8 mouse cellular contexts compared by ENCODE assay signal in genomic region chr10:81642648-81643448, GRCm38 (mm10). TPM values are rescaled to one million over a fixed set of nuclear protein-coding genes. Genes with fewer than 3 reads are reported as not detected.
DNase-seq lines count a peak whose midpoint lies in the region; ATAC-seq lines count a peak whose summit lies in the region.

No protein-coding gene starts in this region.

- no peaks in the 10 kb centered on the region for H3K36me3 ChIP-seq in lung, embryonic 16.5 days (ENCODE audit: control insufficient read depth, insufficient read depth, low read length)
- no peaks in the 10 kb centered on the region for H3K36me3 ChIP-seq in embryonic facial prominence, embryonic 12.5 days
- H3K36me3 ChIP-seq in hindbrain, embryonic 15.5 days: no peaks in the 10 kb centered on the region
- H3K36me3 ChIP-seq in midbrain, embryonic 15.5 days (replicated peaks): no peaks in the 10 kb centered on the region

- no peaks in the 10 kb centered on the region for H3K27me3 ChIP-seq in lung, embryonic 16.5 days (ENCODE audit: control insufficient read depth, insufficient read depth, low read depth, low read length)
- no peaks in the 10 kb centered on the region for H3K27me3 ChIP-seq in embryonic facial prominence, embryonic 12.5 days
- 0 out of 2 replicates have a peak, but pooled peaks cover 3% of the 10 kb centered on the region for H3K27me3 ChIP-seq in hindbrain, embryonic 15.5 days
- 0 out of 2 replicates have a peak, but pooled peaks cover 6% of the 10 kb centered on the region for H3K27me3 ChIP-seq in midbrain, embryonic 15.5 days (replicated peaks)

- no peaks in the 10 kb centered on the region for H3K9me3 ChIP-seq in lung, embryonic 16.5 days (ENCODE audit: control insufficient read depth, low read length)
- H3K9me3 ChIP-seq in embryonic facial prominence, embryonic 12.5 days: no peaks in the 10 kb centered on the region
- no peaks in the 10 kb centered on the region for H3K9me3 ChIP-seq in hindbrain, embryonic 15.5 days
- H3K9me3 ChIP-seq in midbrain, embryonic 15.5 days: no peaks in the 10 kb centered on the region

- ATAC-seq in lung, embryonic 16.5 days (ENCODE audit: low read depth): no peak
- no peak; the same call in 1 of the 2 replicates for ATAC-seq in embryonic facial prominence, embryonic 12.5 days (ENCODE audit: insufficient number of reproducible peaks, insufficient read depth, low FRiP score, low TSS enrichment)
- peak; percentile 0; the same call in 1 of the 2 replicates for ATAC-seq in hindbrain, embryonic 15.5 days (ENCODE audit: low FRiP score, low read depth)
- ATAC-seq in midbrain, embryonic 15.5 days (replicated peaks): peak; percentile 19; the same call in 1 of the 2 replicates

- peak overlapping the region; percentile 92 for H3K4me2 ChIP-seq in lung, embryonic 16.5 days (ENCODE audit: low read depth, low read length)
- peak overlapping the region; percentile 89 for H3K4me2 ChIP-seq in embryonic facial prominence, embryonic 12.5 days (replicated peaks)
- H3K4me2 ChIP-seq in hindbrain, embryonic 15.5 days: peak overlapping the region; percentile 91
- peak overlapping the region; percentile 84 for H3K4me2 ChIP-seq in midbrain, embryonic 15.5 days

- peak overlapping the region; percentile 85 for H3K4me3 ChIP-seq in lung, embryonic 16.5 days (ENCODE audit: low read length)
- H3K4me3 ChIP-seq in embryonic facial prominence, embryonic 12.5 days: peak overlapping the region; percentile 75
- H3K4me3 ChIP-seq in hindbrain, embryonic 15.5 days: peak overlapping the region; percentile 76
- H3K4me3 ChIP-seq in midbrain, embryonic 15.5 days: peak overlapping the region; percentile 72

- DNase-seq in lung, postnatal 25 days (ENCODE audit: low spot score): no peak
- no peak for DNase-seq in urinary bladder, adult 2 months (ENCODE audit: low spot score)
- DNase-seq in cerebellum, postnatal 14 days: no peak
- DNase-seq in left cerebral cortex, adult 9 months (ENCODE audit: low spot score in 2 of 2): no peak

- peak overlapping the region; percentile 97 for H3K9ac ChIP-seq in lung, embryonic 16.5 days (ENCODE audit: low read length)
- H3K9ac ChIP-seq in embryonic facial prominence, embryonic 12.5 days: peak overlapping the region; percentile 94
- peak overlapping the region; percentile 90 for H3K9ac ChIP-seq in hindbrain, embryonic 15.5 days
- H3K9ac ChIP-seq in midbrain, embryonic 15.5 days: peak overlapping the region; percentile 96

- H3K4me1 ChIP-seq in lung, embryonic 16.5 days (replicated peaks; ENCODE audit: control insufficient read depth, insufficient read depth, low read length): peaks cover 12% of the 10 kb centered on the region
- peaks cover 12% of the 10 kb centered on the region for H3K4me1 ChIP-seq in embryonic facial prominence, embryonic 12.5 days
- peaks cover 30% of the 10 kb centered on the region for H3K4me1 ChIP-seq in hindbrain, embryonic 15.5 days (replicated peaks)
- peaks cover 24% of the 10 kb centered on the region for H3K4me1 ChIP-seq in midbrain, embryonic 15.5 days

- 16% methylated on average over 24 of the region's 24 CpGs for WGBS in lung, embryonic 16.5 days
- WGBS in embryonic facial prominence, embryonic 12.5 days: 18% methylated on average over 24 of the region's 24 CpGs
- WGBS in hindbrain, embryonic 15.5 days: 19% methylated on average over 24 of the region's 24 CpGs
- 21% methylated on average over 24 of the region's 24 CpGs for WGBS in midbrain, embryonic 15.5 days

- H3K27ac ChIP-seq in lung, embryonic 16.5 days (ENCODE audit: low read length): peak overlapping the region; percentile 96
- H3K27ac ChIP-seq in embryonic facial prominence, embryonic 12.5 days: peak overlapping the region; percentile 94
- H3K27ac ChIP-seq in hindbrain, embryonic 15.5 days (replicated peaks): peak overlapping the region; percentile 95
- H3K27ac ChIP-seq in midbrain, embryonic 15.5 days: peak overlapping the region; percentile 96

RNA-seq across cellular contexts. Expression of gene Gm10778, which starts 6.0 kb away (rescaled TPM):
- polyA plus RNA-seq in lung, embryonic 16.5 days (2015; fragmentation: Nextera tagmentation; extraction: Ambion mirVana): 4.8 and 5.0 TPM in 2 replicates
- 6.1 and 6.3 TPM in 2 replicates for polyA plus RNA-seq in embryonic facial prominence, embryonic 12.5 days (2016; fragmentation: Nextera tagmentation; extraction: Ambion mirVana)
- polyA plus RNA-seq in hindbrain, embryonic 15.5 days (2015; fragmentation: Nextera tagmentation; extraction: Ambion mirVana): 5.4 and 6.5 TPM in 2 replicates
- 6.6 and 6.9 TPM in 2 replicates for polyA plus RNA-seq in midbrain, embryonic 15.5 days (2015; fragmentation: Nextera tagmentation; extraction: Ambion mirVana)
- 3.0 and 3.1 TPM in 2 replicates for polyA plus RNA-seq in urinary bladder, adult 2 months (2012; rRNA removed)

RNA-seq across cellular contexts. Expression of gene Ankrd24, which starts 14.5 kb away (rescaled TPM):
- 8.5 and 9.2 TPM in 2 replicates for polyA plus RNA-seq in lung, embryonic 16.5 days (2015; fragmentation: Nextera tagmentation; extraction: Ambion mirVana)
- polyA plus RNA-seq in embryonic facial prominence, embryonic 12.5 days (2016; fragmentation: Nextera tagmentation; extraction: Ambion mirVana): 12.2 and 13.5 TPM in 2 replicates
- polyA plus RNA-seq in hindbrain, embryonic 15.5 days (2015; fragmentation: Nextera tagmentation; extraction: Ambion mirVana): 19.4 and 23.6 TPM in 2 replicates
- 19.1 and 20.2 TPM in 2 replicates for polyA plus RNA-seq in midbrain, embryonic 15.5 days (2015; fragmentation: Nextera tagmentation; extraction: Ambion mirVana)
- polyA plus RNA-seq in urinary bladder, adult 2 months (2012; rRNA removed): 31.0 and 37.3 TPM in 2 replicates

RNA-seq across cellular contexts. Expression of gene Sirt6, which starts 15.3 kb away (rescaled TPM):
- 38.0 and 40.0 TPM in 2 replicates for polyA plus RNA-seq in lung, embryonic 16.5 days (2015; fragmentation: Nextera tagmentation; extraction: Ambion mirVana)
- 55.1 and 55.5 TPM in 2 replicates for polyA plus RNA-seq in embryonic facial prominence, embryonic 12.5 days (2016; fragmentation: Nextera tagmentation; extraction: Ambion mirVana)
- 49.0 and 49.1 TPM in 2 replicates for polyA plus RNA-seq in hindbrain, embryonic 15.5 days (2015; fragmentation: Nextera tagmentation; extraction: Ambion mirVana)
- polyA plus RNA-seq in midbrain, embryonic 15.5 days (2015; fragmentation: Nextera tagmentation; extraction: Ambion mirVana): 60.1 and 60.4 TPM in 2 replicates
- polyA plus RNA-seq in urinary bladder, adult 2 months (2012; rRNA removed): 21.3 and 21.5 TPM in 2 replicates

RNA-seq across cellular contexts. Expression of gene BC025920, which starts 36.8 kb away (rescaled TPM):
- 0.24 and 0.98 TPM in 2 replicates for polyA plus RNA-seq in lung, embryonic 16.5 days (2015; fragmentation: Nextera tagmentation; extraction: Ambion mirVana)
- 1.6 and 1.7 TPM in 2 replicates for polyA plus RNA-seq in embryonic facial prominence, embryonic 12.5 days (2016; fragmentation: Nextera tagmentation; extraction: Ambion mirVana)
- 1.7 and 2.1 TPM in 2 replicates for polyA plus RNA-seq in hindbrain, embryonic 15.5 days (2015; fragmentation: Nextera tagmentation; extraction: Ambion mirVana)
- 1.8 and 2.0 TPM in 2 replicates for polyA plus RNA-seq in midbrain, embryonic 15.5 days (2015; fragmentation: Nextera tagmentation; extraction: Ambion mirVana)
- polyA plus RNA-seq in urinary bladder, adult 2 months (2012; rRNA removed): 2.2 and 2.3 TPM in 2 replicates

RNA-seq across cellular contexts. Expression of gene Tle6, which starts 42.0 kb away (rescaled TPM):
- polyA plus RNA-seq in lung, embryonic 16.5 days (2015; fragmentation: Nextera tagmentation; extraction: Ambion mirVana): 30.1 and 33.8 TPM in 2 replicates
- polyA plus RNA-seq in embryonic facial prominence, embryonic 12.5 days (2016; fragmentation: Nextera tagmentation; extraction: Ambion mirVana): 14.4 and 16.2 TPM in 2 replicates
- 8.7 and 9.8 TPM in 2 replicates for polyA plus RNA-seq in hindbrain, embryonic 15.5 days (2015; fragmentation: Nextera tagmentation; extraction: Ambion mirVana)
- 6.7 and 8.0 TPM in 2 replicates for polyA plus RNA-seq in midbrain, embryonic 15.5 days (2015; fragmentation: Nextera tagmentation; extraction: Ambion mirVana)
- 38.1 and 47.5 TPM in 2 replicates for polyA plus RNA-seq in urinary bladder, adult 2 months (2012; rRNA removed)

Comparison
In these comparisons a context has a peak if more than half of its experiments do, and no peak if none do; other contexts are left out.
1. ATAC-seq: peak in hindbrain, embryonic 15.5 days (single experiment) and midbrain, embryonic 15.5 days (single experiment); none in lung, embryonic 16.5 days (single experiment) and embryonic facial prominence, embryonic 12.5 days (single experiment).
2. Peak in every context shown above with its lines, with median percentiles within 50 percentile points of each other: H3K27ac ChIP-seq, H3K4me2 ChIP-seq, H3K4me3 ChIP-seq and H3K9ac ChIP-seq.